Mouse (Mus musculus): ENCODE measurements around the gene Qpctl.

DNA sequence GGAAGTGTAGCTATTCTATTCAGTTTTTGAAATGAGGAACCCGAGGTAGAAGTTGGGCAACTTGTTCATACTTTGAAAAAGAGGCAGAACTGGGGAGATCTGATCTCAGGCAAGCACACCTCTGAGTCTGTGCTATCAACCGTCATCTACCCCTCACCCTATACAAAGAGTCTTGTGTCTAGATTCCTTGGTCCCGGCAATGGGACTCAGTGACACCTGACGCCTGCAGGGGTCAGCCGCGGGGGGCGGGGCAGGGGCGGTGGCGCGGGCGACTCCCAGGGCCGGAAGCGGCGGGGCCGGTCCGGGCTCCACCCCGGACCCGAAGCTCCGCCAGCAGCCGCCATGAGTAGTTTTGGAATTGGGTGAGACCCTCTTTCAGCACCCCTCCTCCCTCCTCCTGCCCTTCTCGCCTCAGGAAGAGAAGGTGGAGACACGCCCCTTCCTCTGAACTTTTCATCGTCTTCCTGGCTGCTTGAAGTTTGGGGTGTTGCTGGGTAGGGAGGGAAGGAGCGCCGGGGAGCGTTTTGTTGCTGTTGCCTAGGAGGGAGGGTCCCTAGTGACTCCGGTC lies 31.9 kb upstream of the Qpctl start:
- TF ChIP-seq GATA1 (IDR thresholded peaks at IDR 0.05; ENCODE audit: borderline replicate concordance, low read length) = no peak
- no peak for TF ChIP-seq FLI1 (IDR thresholded peaks at IDR 0.05; ENCODE audit: low read length)
